Mouse (Mus musculus): Measurements from ENCODE around the gene Hoxd9. TPM values are rescaled to one million over a fixed set of nuclear protein-coding genes. Genes with fewer than 3 reads are reported as not detected.

Gene Hoxd9
- not detected for total RNA-seq (2021)
- long read RNA-seq, experiment 1 = 0 reads
- long read RNA-seq, experiment 2 = 0 reads

DNA sequence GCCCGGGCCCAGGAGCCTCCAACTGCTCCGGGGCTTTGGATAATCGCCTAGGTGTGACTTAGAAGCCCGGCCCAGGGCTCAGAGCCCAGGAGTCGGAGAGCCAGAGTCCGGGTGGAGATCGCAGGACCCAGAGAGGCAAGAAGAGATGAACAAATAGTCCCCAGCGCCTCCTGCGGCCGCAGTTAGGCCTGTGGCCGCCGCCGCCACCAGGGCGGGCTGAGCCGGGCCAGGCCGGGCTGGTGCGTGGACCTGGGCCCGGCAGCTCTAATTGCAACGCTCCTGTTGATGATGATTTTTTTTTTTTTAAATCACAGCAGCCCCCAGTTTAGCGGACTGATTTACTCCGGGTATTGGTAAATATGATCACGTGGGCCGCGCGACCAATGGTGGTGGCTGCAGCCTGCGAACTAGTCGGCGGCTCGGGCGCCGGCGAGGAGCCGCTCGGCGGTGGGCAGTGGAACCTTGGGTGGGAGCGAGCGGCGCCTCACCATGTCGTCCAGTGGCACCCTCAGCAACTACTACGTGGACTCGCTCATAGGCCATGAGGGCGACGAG is at the start of gene Hoxd9:
TSS of gene Hoxd9 (plus strand) at position 161 of the 555 bp plus-strand sequence.
- no peak for DNase-seq (ENCODE audit: low spot score in 2 of 2)

DNA sequence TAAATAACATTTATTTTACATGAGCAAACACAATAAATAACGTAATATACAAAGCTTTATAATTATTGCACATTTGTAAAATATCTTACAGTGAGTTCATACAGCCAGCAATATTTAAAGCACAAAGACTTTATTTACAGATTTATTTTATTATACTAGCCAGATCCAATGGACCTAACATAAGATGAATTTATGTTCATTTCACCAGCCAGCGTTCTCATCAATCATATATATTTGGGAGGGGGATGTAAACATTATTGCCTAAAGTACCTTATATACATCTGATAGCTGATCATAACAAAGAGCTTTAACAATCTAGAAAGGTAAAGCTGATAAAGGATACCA is 44.6 kb upstream of the Hoxd9 start:
- DNase-seq (ENCODE audit: low spot score in 2 of 2) = no peak

- DNase-seq (ENCODE audit: low spot score in 2 of 2) = no peak
These were observed 43.6 kb upstream of the Hoxd9 start for GRCm38 (mm10) chr2:74653781-74654535.

GRCm38 (mm10) chr2:74654743-74655419 is 42.6 kb upstream of the Hoxd9 start:
- DNase-seq (ENCODE audit: low spot score in 2 of 2) = no peak

DNA sequence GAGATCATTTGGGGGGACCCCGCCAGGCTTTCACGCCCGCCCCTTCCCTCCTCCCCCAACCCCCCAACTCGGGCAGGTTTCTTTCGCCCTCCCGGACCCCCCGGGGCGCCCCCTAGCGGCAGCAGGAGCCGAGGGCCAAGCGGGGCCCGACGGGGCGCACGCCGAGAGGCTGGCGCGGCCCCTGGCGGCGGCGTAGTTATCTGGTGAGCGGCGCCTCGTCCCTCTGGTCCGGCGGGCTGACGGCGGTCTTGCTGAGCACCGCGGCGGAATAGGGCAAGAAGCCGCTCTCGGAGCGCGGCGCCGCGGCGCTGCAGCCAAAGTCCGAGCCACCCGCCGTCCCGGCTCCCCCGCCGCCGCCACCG is 42.1 kb upstream of the Hoxd9 start:
- DNase-seq (ENCODE audit: low spot score in 2 of 2) = no peak

GRCm38 (mm10) chr2:74655821-74656631 is 41.5 kb upstream of the Hoxd9 start:
- DNase-seq (ENCODE audit: low spot score in 2 of 2) = no peak

GRCm38 (mm10) chr2:74656632-74657021 is 40.9 kb upstream of the Hoxd9 start:
- DNase-seq (ENCODE audit: low spot score in 2 of 2) = no peak

DNA sequence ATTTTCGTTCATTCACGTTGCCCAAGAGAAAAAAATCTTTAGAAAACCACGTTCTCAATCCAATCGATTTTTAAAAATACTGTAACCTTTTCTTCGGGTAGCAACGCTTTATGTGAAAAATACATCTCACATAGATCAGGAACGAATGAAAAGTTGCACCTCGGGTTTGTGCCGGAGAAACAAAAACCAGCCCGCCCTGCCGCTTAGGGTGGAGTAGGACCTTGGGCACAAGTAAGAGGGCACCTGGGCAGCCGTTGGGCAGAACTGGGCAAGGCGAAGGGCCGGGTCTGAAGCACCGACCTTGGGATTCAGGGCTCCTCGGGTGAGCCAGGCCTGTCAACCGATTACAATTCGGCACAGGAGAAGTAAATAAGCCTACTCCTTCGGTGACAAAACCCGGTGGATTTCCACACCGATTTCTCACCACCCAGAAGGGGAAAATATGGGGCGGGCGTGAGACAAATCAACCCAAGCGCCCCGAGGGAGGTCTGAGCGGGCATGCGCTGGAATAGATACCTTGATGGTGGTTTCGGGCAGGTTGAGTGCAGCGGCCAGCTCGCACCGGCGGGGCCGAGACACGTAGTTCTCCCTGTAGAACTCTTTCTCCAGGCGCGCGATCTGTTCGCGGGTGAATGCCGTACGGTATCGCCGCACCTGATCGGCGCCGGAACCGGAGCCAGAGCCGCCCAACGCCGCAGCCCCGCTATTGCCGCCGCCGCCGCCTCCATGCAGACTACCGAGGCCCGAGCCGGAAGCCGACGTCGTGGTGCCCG is 40.1 kb upstream of the Hoxd9 start:
- no peak for DNase-seq (ENCODE audit: low spot score in 2 of 2)

DNA sequence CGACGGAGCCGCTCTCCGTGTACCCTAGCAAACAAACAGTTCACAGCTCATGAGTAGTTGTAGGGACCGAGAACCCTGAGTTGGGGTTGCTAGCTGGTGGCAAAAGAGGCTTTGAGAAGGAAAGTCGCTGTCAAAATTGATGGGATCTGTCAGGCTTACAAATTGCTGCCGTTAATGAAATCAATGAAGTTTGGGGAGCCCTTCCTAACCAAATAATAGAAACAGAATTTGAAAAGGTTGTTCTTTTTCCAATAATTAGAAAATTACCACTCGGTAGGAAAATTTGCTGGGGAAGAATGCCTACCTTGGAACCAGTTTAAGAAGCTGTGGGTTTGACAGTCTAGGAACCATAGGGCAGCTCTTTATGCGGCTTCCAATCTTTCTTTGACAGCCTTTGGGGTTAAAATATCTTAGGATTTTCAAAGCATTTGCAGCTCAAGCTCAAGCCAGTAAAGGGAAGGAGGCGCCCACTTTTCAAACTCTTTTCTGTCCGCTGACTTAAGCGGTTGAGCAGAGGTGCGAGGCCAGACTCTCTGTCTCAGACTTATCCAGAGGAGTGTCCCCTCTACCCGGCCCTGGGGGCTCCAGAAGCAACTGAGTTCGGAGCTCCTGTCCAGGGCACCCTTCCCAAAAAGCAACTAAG is 39.4 kb upstream of the Hoxd9 start:
- DNase-seq (ENCODE audit: low spot score in 2 of 2) = no peak

- DNase-seq (ENCODE audit: low spot score in 2 of 2) = no peak
These were observed 38.7 kb upstream of the Hoxd9 start for GRCm38 (mm10) chr2:74658667-74659371.

DNA sequence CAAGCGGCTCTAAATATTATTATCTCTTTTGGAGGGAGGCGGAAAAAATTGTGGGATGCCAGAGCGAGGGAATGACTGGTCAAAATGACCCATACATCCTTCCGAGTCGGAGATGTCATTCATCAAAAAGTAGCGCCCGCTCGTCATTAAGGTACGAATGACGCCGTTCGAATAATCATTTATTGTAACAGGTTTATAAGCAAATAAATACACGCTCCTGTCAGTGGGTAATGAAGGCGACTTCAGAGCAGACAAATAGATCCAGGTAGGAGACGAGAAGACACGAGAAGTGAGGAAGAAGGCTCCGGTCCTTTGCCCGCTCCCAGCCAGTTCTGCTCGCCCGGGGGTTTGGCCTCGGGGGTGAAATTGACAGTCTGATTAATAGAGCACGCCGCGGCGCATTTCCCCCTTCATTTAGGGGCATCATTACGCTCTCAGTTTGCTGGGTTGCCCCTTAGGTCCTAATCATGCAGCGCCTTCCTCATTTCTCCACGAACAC is 38.0 kb upstream of the Hoxd9 start, which contains the start of gene Evx2:
TSS of gene Evx2 (minus strand) at position 51 of the 499 bp plus-strand sequence.
- DNase-seq (ENCODE audit: low spot score in 2 of 2) = no peak

DNA sequence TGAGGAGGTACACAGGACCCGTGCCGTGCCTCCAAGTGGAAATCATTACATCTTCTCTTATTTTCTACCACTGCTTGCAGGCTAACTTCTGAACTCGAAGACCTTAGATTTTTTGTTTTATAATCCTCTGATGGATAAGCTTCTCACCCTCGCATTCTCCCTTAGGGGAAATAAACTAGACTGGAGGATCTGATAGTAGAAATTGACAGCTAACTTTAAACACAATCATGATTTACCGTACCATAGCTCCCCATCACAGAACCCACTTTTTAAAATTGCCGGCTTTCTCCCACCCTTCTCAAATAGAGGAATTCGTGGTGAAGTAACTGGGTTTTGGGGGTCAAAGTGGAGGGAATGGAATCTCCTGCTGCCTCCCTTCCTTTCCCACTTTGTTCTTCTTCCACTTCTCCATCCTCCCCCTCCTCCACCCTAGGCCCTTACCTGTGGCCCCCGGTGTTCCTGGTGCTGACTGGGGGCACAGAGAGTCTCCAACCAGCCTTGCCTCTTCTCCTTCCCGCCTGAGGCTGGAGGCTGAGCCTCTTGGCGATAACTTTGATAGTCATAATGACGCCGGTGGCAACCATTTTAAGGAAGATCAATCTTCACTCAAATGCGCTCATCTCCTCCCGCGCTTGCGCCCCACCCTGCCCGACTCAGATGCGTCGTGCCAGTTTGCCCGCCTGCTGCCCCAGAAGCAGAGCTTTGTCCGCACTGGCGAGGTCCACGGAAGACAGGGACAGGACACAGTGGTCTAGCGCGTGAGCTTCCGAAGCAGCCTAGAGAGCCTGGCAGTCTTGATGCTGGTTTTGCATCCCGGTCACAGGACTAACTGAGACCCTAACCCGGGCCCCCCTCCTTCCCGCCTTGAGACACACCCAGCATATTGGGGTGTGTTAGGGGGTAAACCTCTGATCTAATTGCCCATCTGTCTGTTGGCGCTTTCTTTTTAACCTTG is 36.8 kb upstream of the Hoxd9 start:
- no peak for DNase-seq (ENCODE audit: low spot score in 2 of 2)

DNA sequence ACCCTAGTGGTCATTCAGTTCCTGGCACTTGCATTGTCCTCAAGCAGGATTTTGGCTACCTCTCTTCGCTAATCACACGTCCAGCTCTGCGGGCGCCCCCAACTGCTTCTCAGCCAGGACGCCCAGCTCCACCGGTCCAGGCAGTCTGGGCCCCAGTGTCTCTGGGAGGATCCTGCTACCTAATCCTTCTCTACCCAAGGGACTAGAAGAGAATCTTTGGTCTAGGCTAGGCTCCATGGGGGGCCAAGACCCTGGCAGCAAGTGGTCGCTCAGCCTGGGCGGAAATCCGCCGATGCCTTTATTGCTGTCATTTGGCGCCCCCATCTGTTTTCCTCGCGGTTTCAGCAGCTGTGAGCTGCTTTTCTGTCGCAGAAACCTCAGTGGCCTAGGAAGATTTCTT is 35.8 kb upstream of the Hoxd9 start:
- DNase-seq (ENCODE audit: low spot score in 2 of 2) = peak in 1 of 2 experiments; percentile 37

- DNase-seq (ENCODE audit: low spot score in 2 of 2) = peak; percentile 66 to 68
These were observed 34.1 kb upstream of the Hoxd9 start for GRCm38 (mm10) chr2:74663291-74663925.

GRCm38 (mm10) chr2:74666411-74666810 is 31.1 kb upstream of the Hoxd9 start:
- no peak for DNase-seq (ENCODE audit: low spot score in 2 of 2)

DNA sequence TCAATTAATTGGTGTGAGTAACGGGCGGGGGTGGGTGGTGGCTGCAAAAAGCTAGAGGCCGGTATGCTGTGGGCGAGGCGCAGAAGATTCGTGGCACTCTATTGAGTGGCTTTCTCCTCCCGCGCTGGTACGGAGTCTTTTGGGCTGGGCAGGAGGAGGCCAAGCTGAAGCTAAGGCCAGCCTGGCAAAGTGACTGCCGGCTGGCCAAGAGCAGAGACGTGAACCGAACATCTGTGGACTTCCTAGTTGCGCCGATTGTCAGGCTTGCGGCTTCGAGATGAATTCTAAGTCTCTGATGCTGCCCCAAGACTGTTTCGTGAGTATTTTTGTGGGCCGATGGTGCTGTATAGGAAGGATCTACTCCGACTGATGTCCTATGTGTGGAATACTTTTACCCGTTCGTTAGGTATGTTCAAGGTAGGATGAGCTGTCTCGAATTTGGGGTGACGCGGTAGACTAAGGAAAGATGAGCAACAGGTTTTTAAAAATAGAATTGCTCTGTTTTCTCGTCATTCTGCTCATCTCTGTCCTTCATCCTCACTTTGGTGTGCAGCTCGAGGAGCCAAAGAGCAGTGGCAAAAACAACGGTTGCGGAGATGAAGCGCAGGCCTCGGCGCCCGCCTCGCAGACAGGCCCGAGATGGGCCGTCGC is 30.2 kb upstream of the Hoxd9 start:
- DNase-seq (ENCODE audit: low spot score in 2 of 2) = no peak

GRCm38 (mm10) chr2:74667842-74668357 is 29.6 kb upstream of the Hoxd9 start, which contains the start of gene Hoxd13:
Hoxd13 (plus strand) TSS chr2:74668310.
- DNase-seq (ENCODE audit: low spot score in 2 of 2) = no peak

Data from left cerebral cortex, adult 18-20 months (tissue).